Mouse (Mus musculus) intestine, postnatal 0 days (tissue): ENCODE results near the gene Gm42674. TPM values are rescaled to one million over a fixed set of nuclear protein-coding genes. Genes with fewer than 3 reads are reported as not detected.

Experiments used
- ATAC-seq: fragments of 200-750 bp; cut with Nextera tagmentation; 2 replicates; pipeline ENCODE4 v1.8.0; 2017; ENCODE audit warnings: mild to moderate bottlenecking, moderate TSS enrichment, moderate library complexity
- H3K27ac ChIP-seq: fragments of 300-500 bp; sonication (generic); 2 replicates; pipeline ENCODE4 v1.5.1; 2014; ENCODE audit warnings: mild to moderate bottlenecking, low read depth, low read length, moderate library complexity
- H3K27me3 ChIP-seq: fragments of 300-500 bp; sonication (generic); replicated peaks from 2 replicates; pipeline ENCODE4 v1.6.1; 2014; ENCODE audit warnings: low read length, mixed read lengths; ENCODE audit not compliant: control insufficient read depth, insufficient read depth
- H3K36me3 ChIP-seq: fragments of 300-500 bp; sonication (generic); 2 replicates; pipeline ENCODE4 v1.6.1; 2014; ENCODE audit warnings: mild to moderate bottlenecking, moderate library complexity; ENCODE audit not compliant: control insufficient read depth, insufficient read depth
- H3K4me1 ChIP-seq: fragments of 300-500 bp; sonication (generic); replicated peaks from 2 replicates; pipeline ENCODE4 v1.6.1; 2014; ENCODE audit warnings: antibody characterized with exemption, low read length, mixed read lengths; ENCODE audit not compliant: control insufficient read depth, insufficient read depth
- H3K4me2 ChIP-seq: fragments of 300-500 bp; sonication (generic); replicated peaks from 2 replicates; pipeline ENCODE4 v1.6.1; 2014; ENCODE audit warnings: low read depth, mild to moderate bottlenecking, moderate library complexity
- H3K4me3 ChIP-seq: fragments of 300-500 bp; sonication (generic); 2 replicates; pipeline ENCODE4 v1.5.1; 2014; ENCODE audit warnings: low read depth, low read length
- H3K9ac ChIP-seq: fragments of 300-500 bp; sonication (generic); 2 replicates; pipeline ENCODE4 v1.6.1; 2014; ENCODE audit warnings: mild to moderate bottlenecking, low read depth, low read length
- H3K9me3 ChIP-seq: fragments of 300-500 bp; sonication (generic); 2 replicates; pipeline ENCODE4 v1.6.1; 2016; ENCODE audit warnings: mixed run types; ENCODE audit not compliant: control insufficient read depth
- CTCF ChIP-seq: sonication (generic); IDR thresholded peaks from 2 replicates; pipeline ENCODE4 v1.5.1; 2016; ENCODE audit warnings: low read depth, mild to moderate bottlenecking, control low read depth, antibody characterized with exemption, moderate library complexity
- WGBS: fragments of 180-500 bp; shearing (Covaris S2); extraction: QIAGEN DNeasy Blood & Tissue Kit; methylation state at CpG from one replicate; pipeline ENCODE4 v1.1.7; 2014; 5-methylcytosine and 5-hydroxymethylcytosine counted together
- polyA plus RNA-seq: library from polyadenylated mRNA; unstranded; fragments of >200 nt; fragmentation: Nextera tagmentation; extraction: Ambion mirVana; gene quantifications from 2 replicates; pipeline ENCODE4 v1.2.1, GENCODE M21; 2015

The Gm42674 gene
- polyA plus RNA-seq, 1 experiment from 2014 or later = not detected

GRCm38 (mm10) chr3:90613461-90614147 lies 11.9 kb downstream of the Gm42674 start:
- H3K4me2 ChIP-seq = peak overlapping the region; percentile 62
- WGBS = 62% methylated on average over 7 of the region's 7 CpGs
- H3K27ac ChIP-seq = peak overlapping the region; percentile 35
- H3K27me3 ChIP-seq = no peaks in the 10 kb centered on the region
- peaks cover 4% of the 10 kb centered on the region; the same call in 1 of the 2 replicates for H3K4me1 ChIP-seq
- no peak for TF ChIP-seq CTCF
- no peaks in the 10 kb centered on the region for H3K9me3 ChIP-seq
- H3K4me3 ChIP-seq = peak overlapping the region; percentile 38
- ATAC-seq = no peak
- H3K9ac ChIP-seq = peak overlapping the region; percentile 34; the same call in 1 of the 2 replicates
- no peaks in the 10 kb centered on the region for H3K36me3 ChIP-seq

- Histone ChIP-seq H3K36me3 (no peaks in the 10 kb centered on the region), H3K27me3 (no peaks in the 10 kb centered on the region), H3K9ac (no peak overlapping the region), H3K4me3 (peak overlapping the region; percentile 38; the same call in 1 of the 2 replicates), H3K9me3 (no peaks in the 10 kb centered on the region), H3K4me1 (peaks cover 4% of the 10 kb centered on the region; the same call in 1 of the 2 replicates), H3K27ac (peak overlapping the region; percentile 57; the same call in 1 of the 2 replicates), H3K4me2 (peak overlapping the region; percentile 62)
- 63% methylated on average over 6 of the region's 6 CpGs for WGBS
- no peak for ATAC-seq
- no peak for TF ChIP-seq CTCF
These were observed 12.4 kb downstream of the Gm42674 start for GRCm38 (mm10) chr3:90614148-90614530.

- Histone ChIP-seq H3K4me1 (peaks cover 4% of the 10 kb centered on the region; the same call in 1 of the 2 replicates), H3K4me3 (no peak overlapping the region), H3K27ac (peak overlapping the region; percentile 57; the same call in 1 of the 2 replicates), H3K9me3 (no peaks in the 10 kb centered on the region), H3K36me3 (no peaks in the 10 kb centered on the region), H3K27me3 (no peaks in the 10 kb centered on the region), H3K9ac (no peak overlapping the region), H3K4me2 (peak overlapping the region; percentile 52)
- 38% methylated on average over 11 of the region's 11 CpGs for WGBS
- no peak for TF ChIP-seq CTCF
- ATAC-seq = peak; percentile 85
These were observed 13.0 kb downstream of the Gm42674 start for GRCm38 (mm10) chr3:90614611-90615251.

GRCm38 (mm10) chr3:90615415-90615814 lies 13.7 kb downstream of the Gm42674 start:
- Histone ChIP-seq H3K27me3 (no peaks in the 10 kb centered on the region), H3K9ac (no peak overlapping the region), H3K27ac (peak overlapping the region; percentile 57; the same call in 1 of the 2 replicates), H3K36me3 (no peaks in the 10 kb centered on the region), H3K4me2 (peak overlapping the region; percentile 52), H3K9me3 (no peaks in the 10 kb centered on the region), H3K4me1 (peaks cover 4% of the 10 kb centered on the region; the same call in 1 of the 2 replicates), H3K4me3 (no peak overlapping the region)
- ATAC-seq = peak; percentile 72
- 4% methylated on average over 7 of the region's 7 CpGs for WGBS
- peak; percentile 92 for TF ChIP-seq CTCF

- H3K4me2 ChIP-seq = peak overlapping the region; percentile 52
- no peaks in the 10 kb centered on the region for H3K9me3 ChIP-seq
- peaks cover 4% of the 10 kb centered on the region; the same call in 1 of the 2 replicates for H3K4me1 ChIP-seq
- no peak for TF ChIP-seq CTCF
- H3K36me3 ChIP-seq = no peaks in the 10 kb centered on the region
- ATAC-seq = no peak
- no peak overlapping the region for H3K9ac ChIP-seq
- H3K4me3 ChIP-seq = no peak overlapping the region
- 74% methylated on average over 1 of the region's 1 CpGs for WGBS
- H3K27me3 ChIP-seq = no peaks in the 10 kb centered on the region
- no peak overlapping the region for H3K27ac ChIP-seq
These were observed 14.2 kb downstream of the Gm42674 start for GRCm38 (mm10) chr3:90615911-90616310.

GRCm38 (mm10) chr3:90617586-90617985 lies 15.9 kb downstream of the Gm42674 start:
- TF ChIP-seq CTCF = peak; percentile 57
- no peaks in the 10 kb centered on the region for H3K9me3 ChIP-seq
- no peak overlapping the region for H3K4me2 ChIP-seq
- no peak overlapping the region for H3K9ac ChIP-seq
- ATAC-seq = no peak
- H3K27ac ChIP-seq = no peak overlapping the region
- H3K27me3 ChIP-seq = no peaks in the 10 kb centered on the region
- no peaks in the 10 kb centered on the region for H3K36me3 ChIP-seq
- H3K4me3 ChIP-seq = no peak overlapping the region
- 13% methylated on average over 1 of the region's 1 CpGs for WGBS
- H3K4me1 ChIP-seq = peaks cover 4% of the 10 kb centered on the region; the same call in 1 of the 2 replicates
